Mouse (Mus musculus) cerebellum, postnatal 10 days (tissue): ENCODE results near the gene Aldh9a1.
A peak's percentile ranks its signal among the peaks of the same experiment; 100 is the strongest.

Source experiments
- DNase-seq, 2 experiments: peaks; one replicate each; pipeline ENCODE4 v3.0.0; 2021; ENCODE audit warnings: mixed read lengths in 2 of 2

The Aldh9a1 gene

GRCm38 (mm10) chr1:167350597-167351415, 1.0 kb downstream of the Aldh9a1 start:
- DNase-seq: no peak

DNA sequence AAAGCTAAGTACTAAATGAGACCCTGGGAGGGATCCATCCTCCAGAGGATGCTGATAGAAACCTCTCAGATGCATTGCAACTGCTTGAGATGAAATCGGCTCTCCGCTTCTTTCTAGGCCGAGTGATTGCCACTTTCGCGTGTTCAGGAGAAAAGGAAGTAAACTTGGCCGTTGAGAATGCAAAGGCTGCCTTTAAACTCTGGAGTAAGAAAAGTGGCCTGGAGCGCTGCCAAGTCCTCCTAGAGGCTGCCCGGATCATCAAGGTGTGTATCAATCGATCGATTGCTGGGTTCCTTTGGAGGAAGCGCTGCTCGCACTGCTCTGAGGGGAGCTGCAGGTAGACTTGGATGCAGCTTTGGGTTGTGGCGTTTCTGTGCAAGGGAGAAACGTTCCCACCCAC, 2.6 kb downstream of the Aldh9a1 start:
- no peak for DNase-seq

GRCm38 (mm10) chr1:167357387-167357786, 7.6 kb downstream of the Aldh9a1 start:
- DNase-seq: no peak

DNA sequence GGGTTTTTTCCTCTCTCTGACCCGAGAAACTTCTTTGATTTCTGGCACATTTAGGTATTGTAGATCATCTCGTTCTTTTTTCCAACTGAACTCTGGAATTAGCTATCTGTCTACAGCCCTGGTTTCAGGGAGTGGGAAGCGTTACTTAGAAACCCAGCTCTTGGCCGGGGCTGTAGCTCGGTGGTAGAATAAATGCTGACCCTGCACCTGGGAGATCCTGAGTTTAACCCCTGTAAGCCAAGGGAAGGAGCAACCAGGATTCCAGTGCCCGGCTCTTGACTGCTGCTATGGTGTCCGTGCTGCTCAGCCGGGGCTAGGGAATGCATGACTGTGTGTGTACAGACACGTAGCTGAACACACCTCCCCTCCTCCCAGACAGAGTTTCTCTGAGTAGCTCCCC, 8.9 kb downstream of the Aldh9a1 start:
- DNase-seq: no peak

GRCm38 (mm10) chr1:167360268-167360667, 10.5 kb downstream of the Aldh9a1 start:
- no peak for DNase-seq

DNA sequence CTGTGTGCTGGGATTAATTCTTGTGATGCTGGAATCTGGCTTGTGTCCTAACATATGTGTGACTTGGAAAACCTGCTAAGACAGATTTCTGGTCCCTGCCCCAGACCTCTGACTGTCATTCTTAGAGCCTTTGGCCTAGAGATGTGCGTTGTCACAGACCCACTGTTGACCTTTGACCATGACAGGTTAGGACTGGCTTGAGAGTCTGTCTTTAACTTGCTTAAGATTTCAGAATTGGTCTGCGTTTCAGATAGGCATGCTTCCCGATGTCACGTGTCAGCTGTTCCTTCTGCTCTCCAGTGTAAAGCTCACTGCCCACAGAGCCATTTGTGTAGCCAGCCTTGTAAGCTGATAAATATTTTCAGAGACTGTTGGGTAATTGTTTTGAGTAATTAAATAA, 13.0 kb downstream of the Aldh9a1 start:
- no peak for DNase-seq

- no peak for DNase-seq
Observed at GRCm38 (mm10) chr1:167363322-167363721, 13.5 kb downstream of the Aldh9a1 start.

DNA sequence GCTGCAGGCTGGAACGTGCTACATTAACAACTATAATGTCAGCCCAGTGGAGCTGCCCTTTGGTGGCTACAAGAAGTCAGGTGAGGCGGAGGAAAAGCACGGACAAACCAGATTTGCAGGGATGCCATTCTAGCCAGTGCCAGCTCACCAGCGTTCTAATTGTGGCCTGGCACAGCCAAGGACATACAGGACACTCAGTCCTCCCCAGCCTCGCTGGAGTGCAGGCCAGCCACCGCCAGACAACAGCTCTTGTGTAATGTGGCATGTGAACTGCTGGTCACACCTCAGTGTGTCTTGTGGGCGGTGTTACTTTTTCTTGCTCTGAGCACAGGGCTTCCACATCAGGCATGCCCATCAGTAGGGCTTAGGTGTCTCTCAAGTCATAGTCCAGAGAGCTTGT, 16.0 kb downstream of the Aldh9a1 start:
- no peak for DNase-seq

GRCm38 (mm10) chr1:167366621-167367020, 16.8 kb downstream of the Aldh9a1 start:
- DNase-seq: no peak

- no peak for DNase-seq
Observed at GRCm38 (mm10) chr1:167368018-167368417, 18.2 kb downstream of the Aldh9a1 start.

GRCm38 (mm10) chr1:167368513-167368912, 18.7 kb downstream of the Aldh9a1 start:
- DNase-seq: no peak

DNA sequence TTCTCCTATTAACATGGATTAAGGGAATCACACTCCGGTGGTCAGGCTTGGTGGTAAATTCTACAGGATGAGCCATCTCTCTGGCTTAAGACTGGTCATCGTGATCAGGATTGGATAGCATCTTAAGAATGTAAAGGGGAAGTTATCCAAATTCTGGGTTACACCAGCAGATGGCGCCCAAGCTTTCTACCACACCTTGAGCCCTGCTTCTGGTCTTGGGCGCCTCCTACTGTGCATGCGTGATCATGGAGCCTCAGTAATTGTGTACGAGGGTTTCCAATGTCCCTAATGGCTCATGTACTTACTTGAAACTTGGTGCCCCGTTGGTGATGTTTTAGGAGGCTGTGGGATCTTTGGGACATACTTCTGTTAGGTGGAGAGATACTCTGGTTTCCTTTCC, 20.1 kb downstream of the Aldh9a1 start:
- peak; percentile 91 to 93 for DNase-seq

DNA sequence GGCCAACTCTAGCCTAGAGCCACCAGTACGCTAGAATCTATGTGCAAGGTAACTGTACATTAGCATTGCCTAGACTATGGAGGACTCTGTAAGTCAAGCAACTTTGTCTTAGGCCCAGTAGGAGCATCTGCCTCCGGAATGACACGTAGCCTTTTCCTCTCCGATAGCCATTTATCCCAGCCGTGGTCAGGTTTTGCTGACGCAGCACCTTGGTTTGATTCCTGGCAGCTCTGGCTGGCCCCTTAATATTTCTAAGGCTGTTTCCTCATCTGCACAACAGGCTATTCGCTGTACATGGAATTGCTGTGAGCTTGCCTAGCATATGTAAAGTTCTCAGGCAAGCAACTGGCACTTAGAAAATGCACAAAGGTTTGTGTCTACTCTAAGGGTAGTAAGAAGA, 22.9 kb downstream of the Aldh9a1 start:
- DNase-seq: no peak

DNA sequence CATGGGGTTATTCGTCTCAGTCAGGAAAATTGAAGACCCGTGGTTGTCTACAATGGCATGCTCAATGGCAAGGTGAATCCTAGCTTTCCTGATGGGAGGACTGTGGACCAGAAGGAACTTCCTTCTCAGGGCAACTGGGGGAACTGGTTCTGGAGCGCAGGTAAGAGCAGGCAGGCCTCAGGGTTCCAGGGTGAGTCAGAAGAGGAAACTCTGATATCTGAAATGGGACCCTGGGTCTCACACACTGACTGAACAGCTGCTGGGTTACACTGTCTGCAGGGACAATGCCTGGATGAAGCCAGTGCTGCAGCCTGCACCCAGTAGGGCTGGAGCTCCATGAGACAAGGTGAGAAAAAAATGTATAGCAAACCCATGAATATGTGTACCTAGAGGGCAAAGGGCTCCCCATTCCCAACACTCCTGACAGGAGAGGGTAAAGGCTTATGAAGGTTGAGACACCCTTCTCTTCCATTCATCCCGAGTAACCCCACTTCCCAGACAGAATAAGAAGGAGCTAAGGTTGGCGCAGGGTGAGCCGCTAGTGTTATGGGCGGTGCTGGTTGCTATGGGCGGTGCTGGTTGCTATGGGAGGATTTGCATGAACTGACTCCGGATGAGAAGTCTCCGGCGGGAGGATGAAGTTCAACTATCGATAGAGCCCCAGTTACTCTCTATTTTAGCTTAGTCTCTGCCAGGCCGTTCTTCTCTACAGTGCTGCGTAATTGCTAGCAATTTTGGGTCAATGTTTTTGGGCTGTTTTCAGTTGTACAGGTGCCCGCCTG, 24.4 kb downstream of the Aldh9a1 start:
- DNase-seq: peak in 1 of 2 experiments; percentile 25

GRCm38 (mm10) chr1:167374942-167375341, 25.2 kb downstream of the Aldh9a1 start:
- DNase-seq: no peak

DNA sequence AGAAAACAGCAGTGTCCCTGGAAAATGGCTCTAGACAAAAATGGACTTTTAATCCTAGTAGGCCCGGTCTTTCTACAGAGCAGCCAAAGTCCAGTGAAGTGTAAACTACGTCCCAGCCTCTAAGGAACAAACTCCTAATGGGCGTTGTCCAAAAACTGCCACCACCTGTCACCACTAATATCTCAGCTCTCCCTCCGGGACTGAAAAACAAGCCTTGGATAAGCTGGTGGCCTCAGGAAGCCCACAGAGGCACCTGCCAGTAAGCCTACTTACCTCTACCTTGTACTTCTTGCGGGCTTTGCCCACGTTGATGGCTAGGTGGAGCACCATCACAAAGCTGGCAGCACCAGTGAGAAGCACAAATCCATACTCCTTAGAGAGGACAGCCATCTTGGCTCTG, 28.2 kb downstream of the Aldh9a1 start:
- DNase-seq: peak in 1 of 2 experiments; percentile 12

DNA sequence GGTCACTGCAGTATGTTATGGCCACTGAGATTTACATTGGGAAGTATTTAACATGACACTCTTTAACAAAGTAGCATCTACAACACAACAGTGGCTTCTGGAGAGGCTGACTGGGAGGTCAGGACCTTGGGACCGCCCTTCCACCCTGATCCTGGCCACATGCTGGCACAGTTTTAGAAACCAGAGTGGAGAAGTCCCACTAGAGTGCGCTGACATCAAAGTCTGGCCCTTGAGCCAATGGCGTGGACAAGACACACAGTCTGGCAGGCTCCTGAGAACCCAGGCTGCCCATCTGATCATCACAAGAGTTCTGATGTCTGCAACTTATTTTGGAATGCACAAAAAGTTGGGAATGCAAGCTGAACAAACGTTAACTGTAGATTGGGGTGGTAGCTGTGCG, 30.0 kb downstream of the Aldh9a1 start:
- DNase-seq: no peak

DNA sequence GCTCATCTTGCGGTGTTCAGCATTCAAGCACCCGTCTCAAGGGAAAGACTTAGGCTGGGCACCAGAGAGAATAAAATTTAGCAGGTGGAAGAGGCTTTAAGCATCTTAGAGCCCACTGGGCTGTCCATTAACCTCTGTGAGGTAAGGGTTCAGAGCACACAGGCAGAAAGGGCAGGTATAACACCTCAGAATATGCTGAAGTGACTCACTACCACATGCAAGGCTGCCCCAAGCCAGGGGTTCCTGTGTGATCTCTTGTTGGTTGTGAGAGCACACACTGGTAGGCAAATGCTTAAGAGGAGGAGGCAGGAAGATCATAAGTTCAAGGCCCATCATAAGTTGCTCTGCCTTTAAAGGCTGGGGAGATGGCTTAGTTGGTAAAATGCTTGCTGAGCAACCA, 30.4 kb downstream of the Aldh9a1 start:
- no peak for DNase-seq

DNA sequence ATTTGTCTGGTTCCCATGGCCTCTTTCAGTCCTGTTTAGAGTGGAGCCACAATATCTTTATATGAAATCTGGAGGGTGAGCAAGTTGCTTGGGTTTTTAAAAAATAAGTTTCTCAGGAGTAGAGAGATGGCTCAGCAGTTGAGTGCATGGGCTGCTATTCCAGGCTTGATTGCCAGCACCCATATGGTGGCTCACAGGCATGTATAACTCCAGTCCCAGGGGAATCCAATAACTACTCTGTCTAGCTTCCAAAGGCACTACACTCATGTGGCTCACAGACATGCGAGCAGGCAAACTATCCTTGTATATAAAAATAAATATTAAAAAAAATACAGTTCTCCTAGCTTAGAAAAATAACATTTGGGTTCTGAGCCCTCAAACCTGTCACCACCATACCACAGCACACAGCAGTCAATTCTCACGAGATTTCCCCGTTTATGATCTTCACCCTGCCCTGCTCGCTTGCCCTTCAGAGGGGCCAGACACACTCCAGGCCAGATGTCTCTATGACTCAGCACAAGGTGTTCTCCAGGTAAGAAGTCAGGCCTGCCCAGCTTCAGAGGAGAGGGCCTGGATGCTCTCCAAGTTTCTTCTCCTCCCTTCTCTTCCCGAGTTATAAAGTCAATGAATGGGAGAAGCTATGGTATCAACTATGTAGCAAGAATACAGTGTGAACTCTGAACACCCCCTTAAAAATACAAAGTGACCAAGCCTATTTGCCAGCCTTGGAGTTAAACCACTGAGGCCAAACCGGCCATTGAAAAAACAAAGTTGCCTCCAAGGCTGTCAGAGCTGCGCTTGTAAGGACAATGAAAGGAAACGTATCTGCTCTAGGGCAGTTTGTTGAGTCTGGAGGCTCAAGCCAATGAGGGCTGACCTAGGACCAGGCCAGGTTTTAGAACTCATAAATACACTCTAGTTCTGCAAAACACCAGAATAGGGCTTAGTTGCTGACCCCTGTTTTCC, 31.5 kb downstream of the Aldh9a1 start:
- no peak for DNase-seq

- no peak for DNase-seq
Observed at GRCm38 (mm10) chr1:167382316-167382715, 32.5 kb downstream of the Aldh9a1 start.

DNA sequence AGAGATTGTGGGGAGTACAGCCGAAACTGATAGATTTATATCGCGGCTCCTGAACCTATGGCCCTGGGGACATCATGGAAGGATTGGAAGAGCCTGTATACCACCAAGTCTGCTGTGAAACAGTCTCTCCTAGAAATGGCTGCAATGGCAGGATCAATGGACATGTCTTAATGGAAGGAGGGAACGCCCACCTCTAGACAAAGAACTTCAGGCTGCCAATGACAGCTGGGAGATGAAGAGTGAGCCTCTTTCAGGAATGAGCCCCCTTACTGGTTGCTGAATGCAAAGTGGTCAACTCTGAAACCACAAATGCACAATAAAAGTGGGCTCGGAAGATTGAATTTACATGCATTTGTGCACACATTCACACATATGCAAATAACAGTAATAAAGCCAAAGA, 33.0 kb downstream of the Aldh9a1 start:
- DNase-seq: no peak

GRCm38 (mm10) chr1:167383178-167383577, 33.4 kb downstream of the Aldh9a1 start:
- DNase-seq: no peak

- no peak for DNase-seq
Observed at GRCm38 (mm10) chr1:167384156-167384555, 34.4 kb downstream of the Aldh9a1 start.
